Mouse (Mus musculus) adipocyte (in vitro differentiated cells): ENCODE results near the gene Hist1h4a.

Experiments used
- DNase-seq: peaks from one replicate; pipeline ENCODE4 v3.0.0-alpha.2; 2016; ENCODE audit warnings: low spot score

Gene Hist1h4a

GRCm38 (mm10) chr13:23759251-23759771, 1.7 kb downstream of the Hist1h4a start:
- no peak for DNase-seq

- DNase-seq, result no peak
Observed at GRCm38 (mm10) chr13:23757921-23758320, 3.1 kb downstream of the Hist1h4a start.

DNA sequence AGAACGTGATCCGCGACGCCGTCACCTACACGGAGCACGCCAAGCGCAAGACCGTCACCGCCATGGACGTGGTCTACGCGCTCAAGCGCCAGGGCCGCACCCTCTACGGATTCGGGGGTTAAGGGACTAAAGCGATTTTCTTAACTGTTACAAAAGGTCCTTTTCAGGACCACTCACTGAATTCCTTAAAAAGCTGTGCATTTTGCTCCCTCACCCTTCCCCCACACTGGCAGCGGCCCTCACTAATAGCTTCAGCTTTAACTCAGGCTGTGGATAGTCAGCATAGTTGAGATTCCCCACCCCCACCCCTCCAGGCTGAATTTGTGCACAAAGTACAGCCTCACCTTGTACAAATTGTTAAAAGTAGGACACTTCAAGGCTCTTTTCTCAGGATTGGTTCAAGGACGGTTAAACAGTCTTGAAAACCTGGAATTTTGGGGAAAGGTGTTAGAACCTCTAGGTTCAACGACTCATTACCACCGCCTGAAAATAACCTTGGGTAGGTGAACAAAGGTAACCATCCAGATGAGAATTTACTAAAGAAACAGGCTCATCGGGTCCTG, 3.7 kb downstream of the Hist1h4a start:
- no peak for DNase-seq

DNA sequence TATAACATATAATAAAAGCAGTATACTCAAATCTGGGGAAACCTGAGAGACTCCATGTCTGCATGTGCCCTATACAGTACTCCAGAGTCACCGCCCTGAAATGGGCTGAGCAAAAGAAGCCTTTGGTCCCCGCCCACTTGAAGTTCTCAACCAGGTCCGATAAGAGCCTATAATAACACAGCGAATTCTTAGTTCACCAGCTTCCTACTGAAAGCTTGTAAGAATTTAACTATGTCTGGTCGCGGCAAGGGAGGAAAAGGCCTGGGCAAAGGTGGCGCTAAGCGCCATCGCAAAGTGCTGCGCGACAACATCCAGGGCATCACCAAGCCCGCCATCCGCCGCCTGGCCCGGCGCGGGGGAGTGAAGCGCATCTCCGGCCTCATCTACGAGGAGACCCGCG, 4.2 kb downstream of the Hist1h4a start, which contains the start of gene Hist1h4b:
TSS of gene Hist1h4b (plus strand) at position 224 of the 400 bp plus-strand sequence.
- DNase-seq, result peak; percentile 93

- DNase-seq, result no peak
Observed at GRCm38 (mm10) chr13:23755000-23755399, 6.0 kb downstream of the Hist1h4a start.

- no peak for DNase-seq
Observed at GRCm38 (mm10) chr13:23753314-23754078, 7.5 kb downstream of the Hist1h4a start.

DNA sequence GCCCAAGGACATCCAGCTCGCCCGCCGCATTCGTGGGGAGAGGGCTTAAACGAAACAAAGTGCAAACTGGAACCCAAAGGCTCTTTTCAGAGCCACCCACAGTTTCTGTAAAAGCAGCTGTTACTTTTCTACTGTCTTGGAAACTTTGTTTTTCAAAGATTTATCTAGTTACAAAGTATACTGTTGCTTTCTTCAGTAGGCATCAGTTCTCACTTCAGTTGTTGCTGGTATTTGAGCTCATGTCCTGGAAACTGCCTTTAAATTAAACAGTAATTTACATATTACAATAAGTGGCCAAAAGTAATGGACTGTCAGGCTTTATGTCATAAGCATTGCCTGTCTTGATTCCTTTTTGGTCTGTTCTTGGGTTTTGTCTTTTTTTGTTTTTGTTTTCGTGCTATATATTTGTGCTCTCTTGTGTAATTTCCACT, 8.3 kb downstream of the Hist1h4a start:
- no peak for DNase-seq

DNA sequence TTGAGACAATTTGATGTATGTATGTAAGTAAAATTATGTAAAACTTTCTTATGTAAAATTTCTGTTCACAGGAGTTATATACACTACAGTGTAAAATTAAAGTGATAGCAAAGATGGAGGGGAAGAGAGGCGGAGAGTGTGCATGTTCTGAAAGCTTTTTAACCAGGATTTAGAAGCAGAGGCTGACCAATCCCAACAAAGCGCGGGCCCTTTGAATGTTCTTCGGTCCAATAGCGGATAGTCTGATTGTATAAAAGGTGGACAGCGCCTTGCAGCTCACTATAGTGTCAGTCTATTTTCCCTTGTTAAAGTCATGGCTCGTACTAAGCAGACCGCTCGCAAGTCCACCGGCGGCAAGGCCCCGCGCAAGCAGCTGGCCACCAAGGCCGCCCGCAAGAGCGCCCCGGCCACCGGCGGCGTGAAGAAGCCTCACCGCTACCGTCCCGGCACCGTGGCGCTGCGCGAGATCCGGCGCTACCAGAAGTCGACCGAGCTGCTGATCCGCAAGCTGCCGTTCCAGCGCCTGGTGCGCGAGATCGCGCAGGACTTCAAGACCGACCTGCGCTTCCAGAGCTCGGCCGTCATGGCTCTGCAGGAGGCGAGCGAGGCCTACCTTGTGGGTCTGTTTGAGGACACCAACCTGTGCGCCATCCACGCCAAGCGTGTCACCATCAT, 8.8 kb downstream of the Hist1h4a start, which contains the start of gene Hist1h3b:
TSS of gene Hist1h3b (plus strand) at position 201 of the 675 bp plus-strand sequence.
- peak; percentile 93 for DNase-seq

- no peak for DNase-seq
Observed at GRCm38 (mm10) chr13:23751478-23751956, 9.5 kb downstream of the Hist1h4a start.

- DNase-seq, result peak; percentile 69
Observed at GRCm38 (mm10) chr13:23750839-23751477, 10.1 kb downstream of the Hist1h4a start, which contains the start of gene Hist1h2ab. TSS of gene Hist1h2ab (plus strand) at chr13:23751126.

DNA sequence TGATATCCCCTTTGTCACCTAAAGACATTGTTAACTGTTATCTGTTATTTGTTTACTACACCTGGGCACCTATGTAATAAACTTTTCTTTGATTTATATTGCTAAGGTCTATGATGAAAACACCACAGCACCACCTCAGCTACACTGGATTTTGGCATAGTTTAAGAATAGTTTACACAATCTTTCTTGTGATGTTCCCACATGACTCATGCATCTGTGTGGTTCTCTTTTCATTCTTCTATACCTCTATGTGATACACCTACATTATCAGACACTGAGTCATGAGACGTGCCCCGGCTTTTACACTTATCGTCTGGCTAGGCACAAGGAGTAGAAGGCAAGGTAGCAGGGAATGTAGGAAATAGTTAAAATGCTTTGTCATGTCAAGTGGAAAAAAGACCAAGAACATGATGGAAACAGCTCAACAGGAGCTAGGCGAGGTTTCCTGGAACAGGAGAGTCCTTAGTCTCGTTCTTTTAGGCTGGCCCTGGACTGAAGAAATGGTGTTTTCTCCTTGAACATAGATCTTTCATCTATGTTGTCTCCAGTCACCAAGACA, 11.4 kb downstream of the Hist1h4a start:
- DNase-seq, result no peak

DNA sequence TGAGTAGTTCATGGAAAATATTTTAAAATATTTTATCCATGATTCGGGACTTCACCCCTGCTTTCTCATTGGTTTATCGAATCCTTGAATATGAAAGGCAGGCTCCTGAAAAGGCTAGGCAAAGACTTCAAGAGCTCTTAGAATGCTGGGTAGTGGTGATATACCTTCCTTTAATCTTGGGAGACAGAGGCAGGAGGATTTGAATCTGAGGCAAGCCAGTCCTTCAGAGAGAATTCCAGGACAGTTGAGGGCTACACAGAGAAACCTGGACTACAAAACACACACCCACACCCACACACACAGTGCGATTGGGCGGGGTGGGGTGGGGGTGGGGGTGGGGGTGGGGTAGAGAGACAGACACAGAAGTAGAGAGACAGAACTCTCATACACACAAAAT, 13.1 kb downstream of the Hist1h4a start:
- no peak for DNase-seq

GRCm38 (mm10) chr13:23747081-23747891, 13.7 kb downstream of the Hist1h4a start:
- no peak for DNase-seq

GRCm38 (mm10) chr13:23746201-23747080, 14.6 kb downstream of the Hist1h4a start, which contains the start of gene Hist1h2bb:
TSS of gene Hist1h2bb (plus strand) at chr13:23746734.
- peak; percentile 90 for DNase-seq

DNA sequence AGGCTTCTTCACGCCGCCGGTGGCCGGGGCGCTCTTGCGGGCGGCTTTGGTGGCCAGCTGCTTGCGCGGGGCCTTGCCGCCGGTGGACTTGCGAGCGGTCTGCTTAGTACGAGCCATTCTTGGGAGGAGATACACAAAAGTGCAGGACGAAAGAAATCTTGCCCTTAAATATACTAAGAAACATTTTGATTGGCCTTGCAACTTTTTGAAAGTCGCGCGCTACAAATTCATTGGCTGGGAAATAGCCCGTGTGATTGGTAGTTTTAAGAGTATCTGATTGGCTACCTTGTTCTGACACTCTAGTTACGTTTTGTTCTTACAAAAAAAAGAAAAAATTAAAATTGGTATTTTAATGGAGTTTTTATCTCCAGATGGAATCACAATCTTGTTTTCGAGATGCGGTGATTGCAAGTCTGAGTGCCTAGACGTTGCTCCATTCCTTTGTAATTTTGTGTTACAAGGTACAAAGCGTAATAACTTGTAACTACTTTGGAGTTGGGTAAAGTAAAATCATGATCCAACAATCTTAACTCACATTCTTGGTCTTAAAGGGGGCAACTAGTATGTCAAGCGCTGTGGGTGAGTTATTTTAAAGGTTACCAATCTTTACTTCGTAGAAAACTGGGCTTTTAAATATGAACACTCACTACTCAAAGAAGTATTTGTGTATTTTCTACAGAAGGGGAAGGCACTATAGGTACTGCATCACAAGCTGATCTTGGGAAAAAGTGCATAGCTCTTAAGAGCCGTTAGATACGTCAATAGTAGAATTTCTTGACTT, 15.5 kb downstream of the Hist1h4a start, which contains the start of gene Hist1h3c:
TSS of gene Hist1h3c (minus strand) at position 222 of the 781 bp plus-strand sequence.
- DNase-seq, result peak; percentile 93

GRCm38 (mm10) chr13:23744421-23745380, 16.3 kb downstream of the Hist1h4a start:
- no peak for DNase-seq

GRCm38 (mm10) chr13:23743963-23744362, 17.1 kb downstream of the Hist1h4a start:
- no peak for DNase-seq
